Mouse (Mus musculus) splenic B cell, adult 2 months (primary cell): ENCODE data around the gene Insr.

ENCODE experiments used
- DNase-seq: peaks from one replicate; pipeline ENCODE4 v3.0.0-alpha.2; 2011; ENCODE audit warnings: low read depth, low spot score
- H3K27me3 ChIP-seq: 2 replicates; pipeline ENCODE4 v1.6.1; 2012; ENCODE audit warnings: mild to moderate bottlenecking, low read length, moderate library complexity, mixed read lengths; ENCODE audit not compliant: control insufficient read depth, poor library complexity, insufficient read depth, severe bottlenecking
- H3K36me3 ChIP-seq: 2 replicates; pipeline ENCODE4 v1.6.1; 2012; ENCODE audit warnings: mild to moderate bottlenecking, low read length, moderate library complexity, mixed read lengths; ENCODE audit not compliant: control insufficient read depth, poor library complexity, insufficient read depth, severe bottlenecking

Insr gene

DNA sequence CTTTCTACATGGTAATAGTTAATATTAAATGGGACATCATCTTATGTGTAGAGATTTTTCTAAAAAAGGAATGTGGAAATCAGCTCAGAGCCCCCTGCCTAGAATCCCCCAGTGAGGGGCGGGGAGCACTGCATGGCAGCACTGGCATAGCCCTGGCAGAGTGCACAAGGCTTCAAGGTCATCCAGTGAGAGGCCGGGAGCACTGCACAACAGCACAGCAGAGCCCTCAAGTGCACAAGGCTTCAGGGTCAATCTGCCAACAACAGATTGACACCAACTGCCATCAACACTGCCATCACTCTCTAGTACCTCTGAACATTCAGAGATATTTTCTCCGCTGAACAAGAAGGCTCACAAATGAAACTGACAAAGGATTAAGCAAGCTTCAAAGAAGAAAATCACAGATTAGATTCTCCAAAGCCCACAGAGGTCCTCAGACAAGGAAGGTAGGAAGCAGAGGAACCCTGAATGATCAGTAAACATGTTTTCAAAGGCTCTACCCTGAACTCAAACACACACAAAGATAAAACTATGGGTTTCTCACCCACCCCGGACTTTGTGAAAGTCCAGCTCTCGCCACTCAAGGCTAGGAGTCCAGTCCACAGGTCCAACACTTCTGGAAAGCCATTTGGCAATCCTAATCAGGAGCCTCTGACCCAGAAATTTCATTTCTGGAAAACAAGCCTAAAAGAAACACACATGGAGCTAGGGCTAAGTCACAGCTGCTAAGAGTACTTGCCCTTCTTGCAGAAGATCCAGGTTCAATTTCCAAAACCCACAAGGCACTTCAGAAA is 23.1 kb downstream of the Insr start:
- no peaks in the 10 kb centered on the region for H3K27me3 ChIP-seq
- 0 out of 2 replicates have a peak, but pooled peaks cover 5% of the 10 kb centered on the region for H3K36me3 ChIP-seq
- DNase-seq = no peak

DNA sequence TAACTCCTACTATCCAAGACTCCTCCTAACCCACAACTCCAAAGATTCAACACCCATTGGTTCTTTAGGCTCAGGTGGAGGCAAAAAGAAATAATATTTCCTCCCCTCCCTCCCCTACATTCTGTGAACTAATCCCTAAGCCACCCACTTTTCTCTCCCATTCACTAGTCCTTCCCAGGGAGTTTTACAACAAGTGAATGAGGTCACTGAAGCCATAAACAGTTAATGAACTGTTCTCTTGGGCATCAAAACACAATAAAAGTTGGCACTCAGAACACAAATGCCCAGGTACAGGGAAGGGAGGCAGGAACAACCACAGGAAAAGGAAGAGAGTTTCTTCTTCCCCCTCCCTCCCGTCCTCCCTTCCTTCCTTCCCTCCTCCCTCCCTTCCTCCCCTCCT is 24.1 kb downstream of the Insr start:
- 0 out of 2 replicates have a peak, but pooled peaks cover 5% of the 10 kb centered on the region for H3K36me3 ChIP-seq
- DNase-seq = no peak
- no peaks in the 10 kb centered on the region for H3K27me3 ChIP-seq

DNA sequence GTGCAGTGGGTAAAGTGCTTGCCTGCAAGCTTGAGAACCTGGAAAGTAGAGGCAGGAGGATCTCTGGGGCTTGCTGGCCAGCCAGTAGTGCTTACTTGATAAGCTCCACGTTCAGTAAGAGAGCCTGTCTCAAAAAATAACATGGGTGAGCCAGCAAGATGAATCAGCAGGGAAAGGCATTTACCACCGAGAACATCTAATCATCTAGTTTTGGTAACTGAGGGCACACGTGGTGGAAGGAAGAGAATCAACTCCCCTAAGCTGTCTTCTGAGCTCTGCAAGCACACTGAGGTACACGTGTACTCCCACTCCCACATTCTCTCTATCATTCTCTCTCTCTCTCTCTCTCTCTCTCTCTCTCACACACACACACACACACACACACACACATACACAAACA is 26.2 kb downstream of the Insr start:
- H3K27me3 ChIP-seq = no peaks in the 10 kb centered on the region
- no peak for DNase-seq
- H3K36me3 ChIP-seq = 0 out of 2 replicates have a peak, but pooled peaks cover 3% of the 10 kb centered on the region

DNA sequence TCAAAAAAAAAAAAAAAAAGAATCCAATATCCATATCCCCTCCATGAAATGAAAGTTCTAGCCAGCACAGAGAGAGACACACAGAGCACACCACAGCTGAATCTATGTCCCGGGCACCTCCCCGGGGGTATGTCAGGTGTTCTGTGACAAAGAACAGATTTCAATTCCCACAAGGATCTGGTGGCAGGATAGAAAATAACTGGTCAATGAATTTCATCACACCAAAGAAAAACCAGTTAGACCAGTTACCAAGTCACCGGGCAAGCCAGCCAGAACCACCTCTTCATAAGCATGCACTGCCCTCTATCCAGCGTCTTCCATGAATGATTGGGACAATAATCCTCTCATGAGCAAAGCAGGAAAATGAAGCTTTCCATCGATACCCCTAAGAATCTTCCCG is 26.8 kb downstream of the Insr start:
- Histone ChIP-seq H3K27me3 (no peaks in the 10 kb centered on the region), H3K36me3 (0 out of 2 replicates have a peak, but pooled peaks cover 2% of the 10 kb centered on the region)
- DNase-seq = no peak

DNA sequence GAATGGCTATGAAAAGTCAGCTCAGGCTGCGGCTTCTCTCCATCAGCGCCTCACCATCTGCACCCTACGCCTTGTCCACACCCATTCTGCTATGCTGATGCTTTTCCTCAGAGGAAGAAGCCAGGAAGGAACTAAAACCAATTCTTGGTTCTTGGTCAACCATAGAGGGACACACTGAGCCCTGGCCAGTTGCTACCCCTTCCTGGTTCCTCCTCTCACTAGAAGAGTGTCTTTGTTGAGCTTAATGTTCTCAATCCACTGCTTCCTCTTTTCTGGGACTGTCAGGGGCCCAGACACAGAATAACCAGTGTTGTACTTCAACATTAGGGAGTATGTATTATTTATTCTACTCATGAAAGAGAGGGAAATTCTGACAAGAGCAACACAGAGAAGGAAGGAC is 28.3 kb downstream of the Insr start:
- peak; percentile 49 for DNase-seq

DNA sequence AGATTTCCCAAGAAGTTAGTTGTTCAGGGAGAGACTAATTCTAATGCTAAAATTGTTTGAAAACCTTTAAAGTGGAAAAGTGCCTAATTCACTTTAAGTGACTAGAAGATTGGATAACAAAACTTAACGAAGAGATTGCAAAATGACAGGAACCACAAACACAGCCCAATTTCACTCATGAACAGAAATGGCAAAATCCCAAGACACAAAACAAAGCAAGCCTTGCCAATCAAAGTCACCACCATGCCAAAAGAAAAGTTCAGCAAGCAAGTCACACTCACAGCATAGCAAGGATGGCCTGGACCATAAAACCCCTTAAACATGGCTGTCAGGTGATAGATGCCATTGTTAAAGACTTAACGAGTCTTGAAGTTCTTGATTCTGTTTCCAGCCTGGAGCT is 29.5 kb downstream of the Insr start:
- H3K36me3 ChIP-seq = no peaks in the 10 kb centered on the region
- H3K27me3 ChIP-seq = no peaks in the 10 kb centered on the region
- DNase-seq = no peak

More for the DNA sequence above, 28.3 kb downstream of the Insr start:
- no peaks in the 10 kb centered on the region for H3K27me3 ChIP-seq
- no peaks in the 10 kb centered on the region for H3K36me3 ChIP-seq

DNA sequence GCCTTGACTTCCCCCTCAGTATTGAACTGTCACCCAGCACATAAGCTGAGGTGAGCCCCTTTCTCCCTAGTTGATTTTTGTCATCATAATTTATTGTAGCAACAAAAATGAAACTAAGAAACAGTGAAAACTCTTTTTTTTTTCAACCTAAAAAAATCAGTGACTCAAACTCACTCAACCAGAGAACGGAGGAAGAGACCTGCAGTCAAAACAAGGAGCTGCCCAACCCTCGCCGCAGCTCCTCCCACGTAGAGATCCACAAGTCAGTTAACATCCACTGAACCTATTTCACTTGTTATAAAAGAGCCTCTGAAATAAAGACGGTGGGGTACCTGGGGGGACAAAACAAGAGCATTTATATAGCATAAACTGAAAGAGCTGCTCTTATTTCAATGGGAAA is 30.7 kb downstream of the Insr start:
- DNase-seq = peak; percentile 76
- Histone ChIP-seq H3K27me3 (no peaks in the 10 kb centered on the region), H3K36me3 (no peaks in the 10 kb centered on the region)

DNA sequence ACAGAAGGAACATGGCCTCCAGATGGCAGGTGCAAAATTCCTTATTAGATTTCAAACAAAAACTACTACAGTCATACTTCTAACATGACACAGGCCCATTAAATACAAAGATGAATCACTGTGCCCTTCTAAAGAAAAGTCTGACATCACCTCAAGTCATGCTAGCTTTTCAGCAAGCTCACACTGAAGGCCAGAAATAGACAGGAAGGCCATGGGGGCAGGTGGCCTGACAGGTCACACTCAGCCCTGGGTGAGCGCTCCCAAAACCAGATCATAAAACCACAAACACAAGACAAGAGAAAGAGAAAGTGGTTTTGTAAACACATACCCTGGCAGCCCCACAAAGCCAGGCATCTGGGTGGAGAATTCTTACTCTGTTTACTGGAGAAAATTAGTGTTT is 32.3 kb downstream of the Insr start:
- peak; percentile 74 for DNase-seq
- Histone ChIP-seq H3K36me3 (no peaks in the 10 kb centered on the region), H3K27me3 (no peaks in the 10 kb centered on the region)

DNA sequence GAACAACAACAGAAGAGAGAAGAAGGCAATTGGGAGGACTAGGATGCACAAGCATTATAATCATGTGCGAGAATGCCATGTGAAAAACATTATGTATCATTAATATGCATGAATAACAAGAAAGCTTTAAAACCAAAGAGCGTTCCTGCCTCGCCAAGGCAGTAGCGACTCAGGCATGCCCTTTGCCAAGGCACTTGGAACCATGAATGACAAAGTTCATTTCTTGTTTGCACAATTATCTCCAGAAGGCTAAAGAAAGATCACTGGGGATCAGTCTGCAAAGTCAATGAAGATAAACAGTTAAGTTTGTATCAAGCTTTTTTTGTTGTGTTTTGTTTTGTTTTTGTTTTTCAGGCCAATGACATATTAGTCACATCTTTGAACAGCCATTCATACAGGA is 36.2 kb downstream of the Insr start:
- DNase-seq = no peak
- H3K36me3 ChIP-seq = no peaks in the 10 kb centered on the region

DNA sequence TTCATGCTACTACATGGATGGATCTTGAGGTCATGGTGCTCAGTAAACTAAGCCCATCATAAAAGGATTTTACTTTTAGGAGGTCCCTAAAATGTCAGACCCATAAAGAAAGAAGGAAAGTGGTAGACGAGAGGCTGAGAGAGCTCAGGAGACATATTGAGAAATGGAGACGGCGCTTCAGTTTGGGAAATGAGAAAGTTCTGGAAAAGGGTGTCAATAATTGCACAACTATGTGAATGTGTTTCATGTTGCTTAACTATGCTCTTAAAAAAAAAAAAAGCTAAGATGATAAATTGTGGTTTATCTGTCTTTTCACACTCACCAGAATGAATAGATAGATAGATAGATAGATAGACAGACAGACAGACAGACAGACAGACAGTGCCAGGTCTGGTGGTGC is 38.7 kb downstream of the Insr start:
- DNase-seq = no peak
- no peaks in the 10 kb centered on the region for H3K27me3 ChIP-seq
- H3K36me3 ChIP-seq = no peaks in the 10 kb centered on the region

More for the DNA sequence above, 36.2 kb downstream of the Insr start:
- H3K27me3 ChIP-seq = no peaks in the 10 kb centered on the region

DNA sequence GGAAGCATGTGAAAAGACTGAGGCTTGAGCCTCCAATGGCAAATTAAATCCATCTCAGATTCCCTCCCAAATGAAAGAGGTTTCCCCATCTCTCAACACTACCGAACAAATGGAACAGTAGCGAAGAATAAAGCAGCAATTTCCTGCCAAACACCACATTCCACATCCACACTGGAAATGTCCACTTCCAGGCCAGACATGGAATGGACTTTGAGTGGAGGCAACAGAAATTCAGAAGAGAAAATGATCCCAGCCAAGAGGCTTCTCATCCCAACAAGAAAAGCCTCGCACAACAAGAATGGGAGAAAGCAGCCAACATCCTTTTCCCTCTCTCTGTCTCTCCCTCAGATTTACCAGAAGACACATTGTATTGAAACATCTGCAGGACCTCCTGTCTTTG is 39.8 kb downstream of the Insr start:
- DNase-seq = no peak
- H3K27me3 ChIP-seq = no peaks in the 10 kb centered on the region
- no peaks in the 10 kb centered on the region for H3K36me3 ChIP-seq

DNA sequence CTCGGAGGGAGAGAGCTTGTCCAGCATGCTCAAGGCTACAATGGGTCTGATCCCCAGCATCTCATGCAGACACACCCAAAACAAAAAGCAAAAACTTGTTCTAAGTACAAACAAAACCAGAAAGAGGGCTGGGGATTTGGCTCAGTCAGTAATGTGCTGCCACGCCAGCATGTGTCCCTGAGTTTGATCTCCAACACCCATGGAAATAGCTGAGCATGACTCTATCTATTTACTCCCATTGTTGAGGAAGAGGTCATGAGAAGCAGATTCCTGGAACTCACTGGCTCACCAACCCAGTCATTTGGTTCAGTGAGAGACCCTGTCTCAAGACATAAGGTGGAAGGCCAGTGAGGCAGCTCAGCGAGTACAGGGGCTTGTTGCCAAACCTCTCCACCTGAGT is 40.6 kb downstream of the Insr start:
- Histone ChIP-seq H3K27me3 (no peaks in the 10 kb centered on the region), H3K36me3 (no peaks in the 10 kb centered on the region)
- no peak for DNase-seq

DNA sequence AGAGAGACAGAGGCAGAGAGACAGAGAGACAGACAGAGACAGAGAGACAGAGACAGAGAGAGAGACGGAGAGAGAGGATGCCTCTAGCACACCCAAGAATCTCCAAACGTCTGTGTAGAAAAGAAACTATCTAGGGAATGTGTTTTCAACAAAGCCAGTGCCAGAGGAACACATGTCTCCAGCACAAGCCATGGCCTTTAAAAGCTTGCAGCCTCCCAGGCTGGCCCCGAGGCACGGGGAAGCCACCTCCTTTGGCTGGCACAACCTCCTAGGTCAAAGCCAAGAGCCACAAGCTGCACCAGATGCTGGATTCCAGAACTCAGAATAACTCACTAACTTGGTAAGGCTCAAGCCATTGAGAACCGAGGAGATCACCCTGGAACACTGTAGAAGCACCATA is 42.1 kb downstream of the Insr start:
- Histone ChIP-seq H3K27me3 (no peaks in the 10 kb centered on the region), H3K36me3 (no peaks in the 10 kb centered on the region)
- no peak for DNase-seq

DNA sequence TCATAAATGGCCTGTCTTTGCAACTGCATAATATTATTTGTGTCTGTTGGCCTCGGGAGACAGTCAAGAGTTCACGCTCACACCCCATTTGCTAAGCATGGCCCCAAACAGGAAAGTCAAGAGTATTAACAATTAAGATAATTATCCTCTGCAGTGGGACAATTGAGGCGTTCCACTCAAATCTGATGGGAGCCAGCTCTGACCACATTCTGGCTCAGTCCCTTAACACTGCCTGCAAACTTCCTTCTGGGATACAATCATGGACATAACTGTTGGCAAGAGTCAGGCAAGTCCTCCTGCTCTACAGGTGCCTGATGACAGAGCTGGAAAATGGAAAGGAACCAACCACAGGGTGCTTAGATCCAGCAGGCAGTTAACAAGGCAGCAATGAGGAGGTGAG is 43.1 kb downstream of the Insr start:
- Histone ChIP-seq H3K36me3 (no peaks in the 10 kb centered on the region), H3K27me3 (no peaks in the 10 kb centered on the region)
- no peak for DNase-seq

DNA sequence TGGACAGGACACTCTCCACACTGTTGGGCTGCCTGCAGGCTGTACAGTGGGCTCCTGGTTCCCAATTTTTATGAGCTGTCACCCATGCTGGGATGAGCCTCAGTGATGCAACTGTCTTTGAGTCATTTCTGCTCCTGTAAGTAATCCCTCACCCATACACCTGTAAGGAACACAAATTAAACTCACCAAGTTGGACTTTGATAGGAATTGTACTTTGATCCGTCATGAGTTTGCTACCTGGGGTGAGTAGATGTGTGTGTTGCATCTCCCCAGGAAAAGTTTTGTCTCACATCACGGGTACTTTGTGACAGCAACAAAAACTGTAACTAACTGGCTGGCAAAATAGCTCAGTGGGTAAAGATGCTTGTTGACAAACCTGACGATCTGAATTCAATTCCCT is 44.8 kb downstream of the Insr start:
- no peaks in the 10 kb centered on the region for H3K36me3 ChIP-seq
- H3K27me3 ChIP-seq = no peaks in the 10 kb centered on the region
- DNase-seq = no peak

DNA sequence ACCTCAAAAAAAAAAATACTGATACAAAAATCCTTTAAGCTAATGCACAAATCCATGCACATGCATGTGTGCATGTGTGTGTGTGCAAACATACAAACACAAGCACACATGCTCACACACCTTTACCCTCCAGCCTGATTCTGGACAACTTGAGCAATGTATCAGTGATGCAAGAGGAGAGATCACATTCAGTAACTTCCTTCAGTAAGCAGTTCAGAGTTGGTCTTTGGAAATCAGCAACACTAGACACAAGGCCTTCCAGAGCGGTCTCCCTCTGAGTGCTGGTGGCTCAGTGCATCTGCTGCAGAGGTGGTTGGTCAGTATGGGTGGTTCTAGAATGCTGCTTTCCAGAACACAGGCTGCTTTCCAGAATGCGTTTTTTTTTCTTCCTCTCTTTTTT is 46.8 kb downstream of the Insr start:
- no peak for DNase-seq
- no peaks in the 10 kb centered on the region for H3K36me3 ChIP-seq
- H3K27me3 ChIP-seq = no peaks in the 10 kb centered on the region
